Mouse (Mus musculus): ENCODE results near the gene Gnb1. TPM values are rescaled to one million over a fixed set of nuclear protein-coding genes. Genes with fewer than 3 reads are reported as not detected.
A peak's percentile ranks its signal among the peaks of the same experiment; 100 is the strongest.

Gnb1 gene
- total RNA-seq, 2 experiments from 2014 or later = 166 to 196 TPM

DNA sequence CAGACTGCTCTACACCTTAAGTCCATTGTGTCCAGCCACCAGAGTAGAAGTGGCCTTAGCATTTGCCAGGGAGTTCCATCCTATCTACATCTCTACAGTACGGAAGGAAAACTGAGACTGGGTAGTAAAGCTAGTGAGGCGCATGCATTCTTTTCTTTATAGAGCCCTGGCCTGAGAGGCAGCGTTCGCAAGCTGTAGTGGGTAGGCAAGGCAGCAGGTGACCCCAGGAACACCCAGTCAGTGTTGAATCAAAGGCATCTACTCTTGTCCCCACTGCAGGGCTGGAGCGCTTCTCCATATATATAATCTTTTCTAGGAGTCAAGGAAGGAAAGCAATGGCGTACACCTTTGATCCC is 9.1 kb upstream of the Gnb1 start:
- intact Hi-C loops (cut with DNase I) = loop anchor here (5.0 kb wide), 1 partner anchor 225 kb away; no protein-coding TSS in a partner anchor

DNA sequence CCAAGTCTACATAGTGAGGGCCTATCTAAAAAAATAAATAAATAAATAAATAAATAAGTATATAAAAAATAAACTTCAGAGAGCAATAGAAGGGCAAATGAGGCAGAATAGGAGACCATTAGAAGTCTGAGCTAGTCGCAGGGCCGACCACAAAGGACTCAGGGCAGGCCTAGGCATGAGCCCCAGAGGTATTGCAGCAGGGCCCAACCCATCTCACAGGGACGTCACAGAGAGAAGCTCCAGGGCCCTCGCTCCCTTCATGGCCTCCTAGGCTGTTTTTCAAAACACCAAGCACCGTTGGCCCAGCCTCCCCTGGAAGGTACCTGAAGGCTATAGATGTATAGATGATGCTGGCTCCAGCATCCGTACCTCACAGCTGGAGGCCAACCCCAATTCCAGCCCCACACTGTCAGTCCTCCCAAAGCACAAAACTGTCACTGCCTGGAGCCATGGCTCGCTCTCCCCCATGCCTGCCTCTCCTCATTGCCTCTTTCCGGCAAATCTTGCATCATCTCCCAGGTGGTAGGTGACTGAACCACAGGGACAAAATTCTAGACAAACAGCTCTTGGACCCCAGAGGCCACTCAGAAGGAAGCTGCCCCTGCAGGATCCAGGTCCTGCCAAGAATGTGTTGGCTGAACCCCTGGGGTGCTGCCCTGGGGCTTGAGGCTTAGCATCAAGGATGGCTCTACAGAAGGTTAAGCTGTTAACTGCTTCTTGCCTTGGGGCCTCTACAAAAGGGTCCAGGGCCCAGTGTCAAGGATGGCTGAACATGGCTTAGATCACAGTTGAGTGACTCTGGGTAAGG is 8.2 kb upstream of the Gnb1 start:
- no peak for DNase-seq (ENCODE audit: low spot score)
- intact Hi-C loops (cut with DNase I) = loop anchor here (5.0 kb wide), 1 partner anchor 224 kb away; no protein-coding TSS in a partner anchor

More for the DNA sequence above, 9.1 kb upstream of the Gnb1 start:
- DNase-seq (ENCODE audit: low spot score) = no peak

DNA sequence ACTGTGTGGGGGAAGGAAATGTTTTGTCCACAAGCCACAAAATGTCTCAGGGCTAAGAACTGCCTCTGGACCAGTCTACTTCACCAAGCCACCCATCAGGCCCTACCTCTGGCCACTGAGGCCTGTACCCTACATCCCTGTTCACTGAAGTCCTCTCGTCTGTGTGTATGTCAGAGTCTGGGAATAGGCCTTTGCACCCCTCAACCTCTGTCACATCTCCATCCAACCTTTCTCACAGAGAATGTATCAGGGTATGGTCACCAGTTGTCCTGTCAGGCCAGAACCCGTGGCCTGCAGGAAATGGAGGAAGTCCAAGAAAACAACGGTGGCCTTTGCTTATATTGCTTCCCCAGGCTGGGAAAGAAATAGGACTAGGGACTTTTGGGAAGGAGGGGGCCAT is 5.6 kb upstream of the Gnb1 start:
- intact Hi-C loops (cut with DNase I) = no loop called here

DNA sequence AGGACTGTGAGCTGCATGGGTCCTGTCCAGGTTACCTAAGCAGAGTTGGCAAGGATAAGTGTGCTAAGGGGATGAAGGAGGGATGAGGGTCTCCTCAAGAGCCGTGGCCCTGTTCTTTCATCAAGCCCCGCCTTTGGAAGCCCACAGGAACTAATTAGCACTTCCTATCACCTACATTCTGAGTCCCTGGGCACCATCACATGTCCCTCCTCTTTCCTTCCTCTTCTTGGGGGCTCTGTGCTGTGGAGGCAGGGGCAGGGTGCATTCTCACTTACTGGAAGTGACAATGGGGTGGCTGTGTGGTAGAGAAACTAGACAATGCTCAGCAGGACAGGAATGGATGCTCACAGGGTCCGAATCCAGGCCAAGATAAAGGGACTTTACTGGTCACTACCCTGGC is 3.4 kb upstream of the Gnb1 start:
- no peak for DNase-seq (ENCODE audit: low spot score)
- intact Hi-C loops (cut with DNase I) = no loop called here

More for the DNA sequence above, 5.6 kb upstream of the Gnb1 start:
- DNase-seq (ENCODE audit: low spot score) = no peak

DNA sequence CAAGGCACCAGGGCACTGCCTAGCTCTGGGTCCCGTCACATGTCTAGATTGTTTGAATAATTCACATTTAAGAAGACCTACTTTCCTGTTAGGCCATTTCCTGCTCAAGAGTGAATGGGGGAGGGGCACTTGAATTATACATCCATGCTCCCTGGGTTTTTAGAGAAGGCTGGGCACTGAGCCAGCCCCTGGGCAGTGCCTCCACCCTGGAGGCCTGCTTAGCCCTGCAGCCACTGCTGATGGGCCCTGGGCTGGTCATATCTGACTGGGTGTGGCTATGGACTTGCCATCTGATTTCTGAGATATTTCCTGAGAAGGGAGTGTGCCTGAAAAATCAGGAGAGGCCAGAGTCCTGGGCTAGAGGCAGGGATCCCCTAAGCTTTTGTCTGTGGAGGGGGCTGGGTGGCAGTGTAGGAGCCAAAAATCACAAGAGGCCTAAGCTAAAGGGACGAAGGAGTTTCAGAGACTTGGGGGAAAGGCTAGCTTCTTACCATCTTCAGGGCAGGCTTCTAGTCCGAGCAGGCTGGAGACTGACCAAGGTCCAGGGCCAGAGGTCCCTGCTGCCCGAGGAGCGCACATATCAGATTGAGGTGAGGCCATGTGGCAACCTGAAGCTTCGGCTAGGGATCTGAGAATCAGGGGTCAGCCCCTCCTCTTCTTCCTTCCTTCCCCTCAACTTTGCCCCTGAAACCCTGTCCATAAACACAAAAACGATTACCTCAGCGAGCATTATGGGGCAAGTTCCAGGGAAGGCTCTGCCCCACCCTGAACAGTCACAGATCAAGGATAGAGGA is 2.7 kb upstream of the Gnb1 start:
- intact Hi-C loops (cut with DNase I) = no loop called here
- DNase-seq (ENCODE audit: low spot score) = peak; percentile 62

DNA sequence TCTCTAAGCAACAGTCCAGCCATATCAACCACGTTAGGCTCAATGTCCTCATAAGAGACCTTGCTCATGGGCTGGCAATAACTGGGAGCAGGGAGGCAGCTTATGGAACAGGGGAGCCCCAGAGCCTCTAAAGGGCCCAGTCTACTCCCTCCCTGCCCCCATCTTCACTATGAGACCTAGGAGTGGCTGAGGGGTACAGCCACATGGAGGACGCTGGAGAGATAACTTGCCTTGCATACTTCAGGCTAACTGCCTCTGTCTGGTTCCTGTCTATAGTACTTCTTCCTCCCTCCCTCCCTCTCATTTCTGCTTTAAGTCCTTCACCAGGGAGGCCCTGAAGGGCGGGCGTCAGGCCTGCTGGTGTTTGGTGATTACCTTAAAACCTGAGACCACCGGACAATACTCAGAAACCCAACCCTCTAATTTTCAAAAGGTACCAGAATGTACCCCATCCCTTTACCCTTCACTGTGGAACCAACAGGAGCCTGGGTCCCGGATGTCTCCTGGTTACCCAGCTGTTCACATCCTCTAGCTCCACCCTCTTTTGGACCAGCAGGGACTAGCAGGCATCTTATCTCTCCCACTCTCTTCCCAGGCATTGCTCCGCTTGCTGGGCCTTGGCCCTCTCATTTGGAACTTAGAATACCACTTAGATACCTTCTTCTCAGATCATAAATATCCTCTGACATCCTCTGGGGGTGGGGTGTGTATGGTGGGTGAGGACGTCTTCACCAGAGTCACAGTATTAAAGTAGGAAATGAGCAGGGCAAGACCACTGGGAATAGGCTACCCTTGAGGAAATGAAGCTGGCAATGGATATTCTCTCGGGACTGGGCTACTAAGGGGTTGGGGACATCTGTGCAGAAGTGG is 1.8 kb upstream of the Gnb1 start:
- intact Hi-C loops (cut with DNase I) = no loop called here
- no peak for DNase-seq (ENCODE audit: low spot score)

DNA sequence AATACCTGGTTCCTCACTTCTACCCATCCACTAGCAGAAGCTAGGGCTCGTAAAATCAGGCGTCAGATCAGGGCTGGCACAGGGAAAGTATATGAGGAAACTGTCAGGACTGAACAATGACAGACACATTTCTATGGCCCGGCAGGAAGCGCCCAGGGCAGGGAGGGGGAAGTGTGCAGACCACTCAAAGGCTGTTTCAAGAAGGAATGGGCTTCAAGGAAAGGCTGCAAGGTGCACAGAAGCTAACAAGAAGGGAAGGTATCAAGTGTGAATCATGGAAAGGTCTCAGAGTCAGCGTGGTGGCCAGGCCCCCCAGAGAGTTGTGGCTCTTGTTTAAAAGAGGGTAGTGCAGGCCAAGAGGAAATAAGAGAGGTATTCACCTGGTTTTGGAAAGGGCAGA is 705 bp upstream of the Gnb1 start:
- DNase-seq (ENCODE audit: low spot score) = no peak

DNA sequence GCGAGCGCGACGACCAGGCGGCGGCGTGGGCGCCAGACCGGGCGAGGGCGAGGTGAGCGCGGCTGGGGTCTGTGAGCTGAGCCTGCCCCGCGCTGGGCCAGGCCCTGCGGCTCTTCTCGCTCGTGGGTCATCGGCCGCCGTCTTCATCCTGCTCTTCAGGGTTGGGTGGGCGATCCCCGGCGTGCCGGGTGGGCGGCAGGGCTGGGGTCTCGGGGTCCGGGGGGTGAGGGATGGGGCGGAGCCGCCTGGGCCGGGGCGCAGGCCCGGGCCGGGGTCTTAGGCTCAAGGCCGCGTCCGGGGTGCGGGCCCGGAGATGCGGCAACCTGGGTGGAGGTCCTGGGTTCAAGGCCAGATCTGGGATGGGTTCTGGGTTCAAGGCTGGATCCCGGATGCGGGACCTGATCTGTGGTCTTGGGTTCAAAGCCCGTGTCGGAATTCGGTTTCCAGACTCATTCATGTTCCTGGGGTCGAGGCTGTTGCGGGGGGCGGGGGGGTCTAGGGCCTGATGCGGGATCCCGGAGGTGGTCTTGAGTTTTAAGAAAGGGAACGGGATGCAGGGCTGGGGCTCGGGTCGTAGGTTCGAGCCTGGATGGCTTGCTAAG is 469 bp downstream of the Gnb1 start:
- no peak for DNase-seq (ENCODE audit: low spot score)
- intact Hi-C loops (cut with DNase I) = loop anchor here (2.0 to 5.0 kb wide), 2 partner anchors 36 to 69 kb away; no protein-coding TSS in a partner anchor

More for the DNA sequence above, 705 bp upstream of the Gnb1 start:
- intact Hi-C loops (cut with DNase I) = loop anchor here (2.0 to 5.0 kb wide), 2 partner anchors 37 to 70 kb away; no protein-coding TSS in a partner anchor

DNA sequence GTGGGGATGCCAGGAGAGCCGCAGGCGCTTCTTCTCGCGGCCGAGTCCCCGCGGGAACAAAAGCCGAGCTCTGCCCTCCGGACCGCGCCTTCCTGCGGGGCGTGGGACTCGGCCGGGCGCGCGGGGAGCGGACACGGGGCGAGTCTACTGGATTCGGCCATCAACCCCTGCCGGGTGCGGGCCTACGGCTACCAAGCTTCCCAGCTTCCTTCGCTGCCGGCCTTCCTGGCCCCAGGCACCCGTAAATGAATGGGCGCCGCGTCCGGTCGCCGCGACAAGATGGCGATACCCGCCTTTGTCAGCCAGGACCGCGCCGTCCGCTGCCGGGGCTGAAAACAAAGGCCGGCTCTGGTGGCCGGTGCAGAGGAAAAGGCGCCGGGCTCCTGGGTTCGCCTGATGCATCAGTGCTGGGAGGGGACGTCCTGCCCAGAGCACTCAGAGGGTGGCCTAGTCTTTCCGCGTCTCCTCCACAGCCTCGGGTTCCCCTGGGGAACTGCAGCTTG is 1.0 kb downstream of the Gnb1 start:
- DNase-seq (ENCODE audit: low spot score) = peak; percentile 35
- intact Hi-C loops (cut with DNase I) = loop anchor here (5.0 kb wide), 1 partner anchor 35 kb away; no protein-coding TSS in a partner anchor

DNA sequence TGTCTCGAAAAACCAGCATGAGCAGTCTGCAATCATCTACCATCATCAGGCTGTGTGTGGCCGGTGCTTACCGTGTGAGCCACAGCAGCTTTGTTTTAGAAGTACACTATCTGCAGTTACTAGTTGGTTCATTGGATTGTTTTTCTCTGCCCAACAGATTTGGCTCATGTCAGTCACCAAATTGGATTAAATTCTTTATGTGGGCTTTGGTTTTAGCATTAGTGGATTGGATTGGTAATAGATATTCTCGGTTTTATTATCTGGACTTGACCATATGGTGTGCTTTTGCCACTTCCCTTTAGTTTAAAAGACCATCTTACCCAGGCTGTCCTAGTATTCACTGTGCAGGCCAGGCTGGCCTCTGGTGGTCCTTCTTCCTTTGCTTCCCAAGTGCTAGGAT is 3.7 kb downstream of the Gnb1 start:
- intact Hi-C loops (cut with DNase I) = loop anchor here (5.0 kb wide), 1 partner anchor 32 kb away; no protein-coding TSS in a partner anchor
- DNase-seq (ENCODE audit: low spot score) = no peak

DNA sequence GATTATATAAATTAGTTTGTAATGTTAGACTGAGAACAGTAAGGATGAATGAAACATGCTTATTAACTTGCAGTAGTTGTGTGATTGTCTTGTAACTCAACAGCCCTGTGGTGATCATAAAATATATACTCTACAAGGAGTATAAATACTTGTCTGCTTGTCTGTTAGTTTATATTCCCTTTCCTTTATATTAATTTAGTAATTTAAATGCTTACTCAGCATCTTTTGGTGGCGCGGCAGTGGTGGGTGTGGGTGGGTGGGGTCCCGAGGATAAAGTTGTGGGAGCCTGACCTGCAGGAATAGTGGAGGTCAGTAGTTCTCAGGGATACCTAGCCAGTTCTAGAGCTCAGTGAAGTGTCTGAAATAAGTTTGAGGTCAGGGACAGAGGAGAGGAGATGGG is 6.8 kb downstream of the Gnb1 start:
- DNase-seq (ENCODE audit: low spot score) = no peak
- intact Hi-C loops (cut with DNase I) = no loop called here

DNA sequence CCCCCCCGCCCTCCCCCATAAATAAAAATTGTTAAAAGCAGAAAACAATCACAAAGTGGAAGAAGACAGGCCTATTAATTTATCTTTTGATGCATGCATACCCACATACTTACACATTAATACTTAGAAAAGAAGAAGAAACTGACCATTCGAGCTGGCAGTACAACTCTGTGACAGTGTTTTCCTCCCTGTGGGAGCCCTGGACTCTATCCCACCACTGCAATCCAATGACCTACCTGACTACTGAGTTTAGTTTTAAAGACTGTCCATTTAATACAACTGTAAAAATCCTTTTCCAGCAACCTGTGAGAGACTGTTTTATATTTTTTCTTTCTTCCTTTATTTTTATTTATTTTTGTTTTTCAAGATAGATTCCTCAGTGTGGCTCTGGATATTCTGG is 10.0 kb downstream of the Gnb1 start:
- intact Hi-C loops (cut with DNase I) = no loop called here
- no peak for DNase-seq (ENCODE audit: low spot score)

DNA sequence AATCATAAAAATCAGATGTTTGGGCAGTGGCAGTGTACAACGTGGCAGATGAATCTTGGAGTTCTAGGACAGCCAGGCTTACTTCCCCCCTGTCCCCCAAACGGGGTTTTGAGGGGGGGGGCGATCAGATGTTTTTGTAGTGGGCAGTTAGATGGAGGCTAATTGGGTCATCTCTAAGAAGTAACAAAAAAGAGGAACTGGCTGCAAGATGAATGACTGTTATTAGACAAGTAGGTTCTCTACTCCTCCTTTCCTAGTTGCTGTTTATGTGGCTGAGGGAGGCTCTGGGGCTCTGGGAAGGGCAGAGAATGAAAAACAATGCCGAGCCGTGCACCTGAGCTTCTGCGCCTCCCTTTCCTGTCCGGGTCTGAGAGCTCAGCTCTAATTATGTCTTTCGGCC is 13.9 kb downstream of the Gnb1 start:
- DNase-seq (ENCODE audit: low spot score) = no peak
- intact Hi-C loops (cut with DNase I) = no loop called here

DNA sequence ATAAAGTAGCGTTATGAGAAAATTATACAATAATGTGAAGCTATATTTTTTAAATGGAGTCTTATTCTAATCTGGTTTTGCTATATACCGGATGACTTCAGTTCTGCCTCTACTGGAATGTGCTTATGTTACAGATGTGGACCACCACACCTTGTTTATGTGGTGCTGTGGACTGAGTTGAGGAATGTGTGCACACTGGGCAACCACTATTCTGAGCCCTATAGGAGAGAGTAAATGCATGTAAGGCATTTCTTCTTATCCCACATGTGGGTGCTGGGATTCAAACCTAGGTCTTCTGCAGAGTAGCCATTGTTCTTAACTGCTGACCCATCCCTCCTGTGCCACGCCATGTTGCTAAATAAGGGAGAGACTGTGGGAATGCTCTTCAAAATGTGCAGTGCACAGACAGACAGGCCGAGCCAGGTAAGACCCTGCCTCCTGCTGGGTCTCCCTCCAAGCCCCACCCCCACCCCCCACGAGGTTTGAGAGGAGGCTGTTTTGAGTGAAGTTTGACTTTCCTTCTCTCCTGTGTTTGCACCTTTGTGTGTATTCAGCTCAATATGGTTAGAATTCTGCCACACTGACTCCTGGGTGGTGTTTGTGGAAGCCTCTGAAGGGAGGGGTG is 14.6 kb downstream of the Gnb1 start:
- intact Hi-C loops (cut with DNase I) = no loop called here
- DNase-seq (ENCODE audit: low spot score) = no peak

DNA sequence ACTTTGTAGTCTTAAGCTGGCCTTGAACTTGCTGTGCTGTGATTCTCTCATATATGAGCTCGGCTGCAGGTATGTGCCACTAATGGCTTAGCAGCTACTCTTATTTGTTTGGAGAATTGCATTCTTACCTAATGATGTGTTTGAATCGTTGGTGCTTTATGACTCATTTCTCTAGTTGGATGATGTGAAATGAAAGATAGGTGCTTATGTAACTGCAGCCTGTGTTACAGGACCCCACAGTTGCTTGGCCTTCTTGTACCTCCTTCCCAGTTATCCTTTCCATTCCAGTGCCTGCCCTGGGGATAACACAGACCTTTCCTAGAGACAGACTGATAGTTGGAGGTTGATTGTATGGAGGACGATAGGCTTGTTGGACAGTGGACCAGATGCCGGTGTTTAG is 17.5 kb downstream of the Gnb1 start:
- no peak for DNase-seq (ENCODE audit: low spot score)
- intact Hi-C loops (cut with DNase I) = no loop called here

DNA sequence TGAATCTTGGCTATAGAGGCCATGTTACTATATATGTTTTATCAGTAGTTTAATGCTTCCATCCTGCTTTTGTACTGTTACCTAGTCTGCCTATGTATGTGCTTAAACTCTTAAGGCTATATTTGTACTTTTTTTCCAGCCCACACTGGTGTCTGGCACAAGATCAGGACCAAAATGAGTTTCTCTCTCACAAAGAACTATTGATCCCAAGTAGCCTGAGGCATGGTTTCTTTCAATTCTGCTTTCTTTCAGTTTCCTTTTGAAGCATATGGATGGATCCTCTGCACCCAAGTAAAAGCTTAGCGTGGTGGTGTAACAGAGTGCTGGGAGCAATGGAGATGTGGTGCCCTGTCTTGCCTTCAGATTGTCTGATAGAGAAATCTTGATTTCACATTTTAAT is 19.8 kb downstream of the Gnb1 start:
- no peak for DNase-seq (ENCODE audit: low spot score)
- intact Hi-C loops (cut with DNase I) = no loop called here

DNA sequence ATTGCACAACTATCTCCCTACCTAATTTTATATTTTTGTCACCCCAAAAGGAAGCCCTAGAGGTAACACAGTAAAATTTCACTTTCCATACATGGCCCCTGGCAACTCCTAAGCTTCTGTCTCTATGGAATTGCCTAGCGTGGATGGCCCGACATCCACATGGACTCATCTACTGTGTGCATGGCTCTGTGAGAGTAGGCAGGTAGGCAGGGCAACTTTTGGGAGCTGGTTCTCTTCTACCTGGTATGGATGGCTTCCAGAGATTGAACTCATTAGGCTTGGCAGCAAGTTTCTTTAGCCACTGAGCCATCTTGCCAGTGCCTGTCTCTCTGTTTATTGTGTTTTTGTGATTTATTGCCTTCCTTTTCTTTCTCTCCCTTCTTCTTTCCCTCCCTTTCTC is 23.6 kb downstream of the Gnb1 start:
- no peak for DNase-seq (ENCODE audit: low spot score)
- intact Hi-C loops (cut with DNase I) = no loop called here

DNA sequence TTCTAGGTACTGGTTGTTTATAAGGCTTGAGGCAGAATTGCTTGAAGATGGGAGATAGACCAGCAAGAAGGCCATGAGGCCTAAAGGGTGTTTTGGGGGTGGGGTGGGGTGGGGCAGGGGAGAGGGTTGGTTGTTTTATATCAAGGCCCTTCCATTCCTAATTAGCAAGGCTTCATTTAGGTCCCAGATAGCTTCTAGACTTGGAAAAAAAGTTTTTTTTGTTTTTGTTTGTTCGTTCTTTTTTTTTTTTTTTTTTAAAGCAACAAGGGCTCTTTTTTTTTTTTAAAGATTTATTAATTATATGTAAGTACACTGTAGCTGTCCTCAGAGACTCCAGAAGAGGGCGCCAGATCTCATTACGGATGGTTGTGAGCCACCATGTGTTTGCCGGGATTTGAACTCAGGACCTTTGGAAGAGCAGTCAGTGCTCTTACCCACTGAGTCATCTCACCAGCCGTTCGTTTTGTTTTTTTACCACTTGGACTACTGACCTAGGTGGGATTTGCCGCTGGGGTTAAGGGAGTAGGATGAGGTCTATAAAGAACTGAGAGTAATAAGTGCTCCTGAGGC is 26.9 kb downstream of the Gnb1 start:
- intact Hi-C loops (cut with DNase I) = no loop called here
- DNase-seq (ENCODE audit: low spot score) = no peak

DNA sequence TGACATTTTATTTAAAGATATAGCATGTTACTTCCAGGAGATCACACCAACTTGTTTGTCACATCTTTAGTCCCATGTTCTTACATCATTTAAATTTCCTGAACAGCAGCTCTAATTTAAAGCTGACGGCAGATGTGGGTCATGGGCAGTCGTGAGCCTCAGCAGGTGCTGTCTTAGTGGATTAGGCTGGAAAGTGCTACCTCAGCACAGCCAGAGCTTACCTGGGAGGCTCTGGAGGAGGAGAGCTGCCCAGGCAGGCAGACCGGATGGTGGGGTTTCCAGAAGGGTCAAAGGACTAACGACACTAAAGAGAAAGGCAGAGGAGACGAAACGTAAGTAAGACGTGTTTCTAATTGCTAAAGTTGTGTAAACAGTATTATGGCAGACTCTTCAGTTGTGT is 31.2 kb downstream of the Gnb1 start:
- intact Hi-C loops (cut with DNase I) = no loop called here
- no peak for DNase-seq (ENCODE audit: low spot score)

Data from heart, postnatal 25 days (tissue).